ENCODE assay signal across 7 mouse cellular contexts in genomic region chr3:144203988-144204412, GRCm38 (mm10). TPM values are rescaled to one million over a fixed set of nuclear protein-coding genes. Genes with fewer than 3 reads are reported as not detected.
DNase-seq lines count a peak whose midpoint lies in the region; ATAC-seq and TF ChIP-seq lines count a peak whose summit lies in the region.

No protein-coding gene starts in this region.

- no peak for ATAC-seq in intestine, embryonic 14.5 days (replicated peaks; ENCODE audit: low FRiP score, low TSS enrichment, low read depth)
- no peak for ATAC-seq in neural tube, embryonic 13.5 days (ENCODE audit: low read depth)

- WGBS in embryonic facial prominence, embryonic 10.5 days, result 0% methylated on average over 5 of the region's 5 CpGs
- under 1% methylated on average over 5 of the region's 5 CpGs for WGBS in intestine, embryonic 14.5 days
- WGBS in neural tube, embryonic 13.5 days, result 1% methylated on average over 5 of the region's 5 CpGs

- H3K9ac ChIP-seq in intestine, embryonic 14.5 days (ENCODE audit: low read length), result peak overlapping the region; percentile 98
- peak overlapping the region; percentile 96 for H3K9ac ChIP-seq in neural tube, embryonic 13.5 days

- DNase-seq in testis, postnatal 14 days (ENCODE audit: low spot score), result no peak
- DNase-seq in embryonic facial prominence, embryonic 10.5 days (ENCODE audit: low spot score), result no peak
- peak; percentile 51 for DNase-seq in intestine, embryonic 14.5 days (ENCODE audit: low spot score)
- DNase-seq in thymus, postnatal 10 days (ENCODE audit: low spot score in 2 of 2), result no peak
- no peak for DNase-seq in kidney, adult 9 months

- no peaks in the 10 kb centered on the region for H3K36me3 ChIP-seq in testis, adult 2 months (ENCODE audit: control insufficient read depth, insufficient read depth, low read length)
- H3K36me3 ChIP-seq in embryonic facial prominence, embryonic 10.5 days (replicated peaks), result peaks cover 23% of the 10 kb centered on the region
- H3K36me3 ChIP-seq in intestine, embryonic 14.5 days (ENCODE audit: control insufficient read depth, insufficient read depth, low read length), result peaks cover 22% of the 10 kb centered on the region
- H3K36me3 ChIP-seq in neural tube, embryonic 13.5 days, result peaks cover 5% of the 10 kb centered on the region; the same call in 1 of the 2 replicates

- peak overlapping the region; percentile 94 for H3K4me2 ChIP-seq in intestine, embryonic 14.5 days (ENCODE audit: low read length)
- H3K4me2 ChIP-seq in neural tube, embryonic 13.5 days, result peak overlapping the region; percentile 86

- H3K4me1 ChIP-seq in testis, adult 2 months (ENCODE audit: control insufficient read depth, insufficient read depth, low read length), result peaks cover 7% of the 10 kb centered on the region
- peaks cover 44% of the 10 kb centered on the region for H3K4me1 ChIP-seq in embryonic facial prominence, embryonic 10.5 days
- peaks cover 21% of the 10 kb centered on the region for H3K4me1 ChIP-seq in intestine, embryonic 14.5 days (replicated peaks; ENCODE audit: control insufficient read depth, insufficient read depth, low read length)
- peaks cover 49% of the 10 kb centered on the region for H3K4me1 ChIP-seq in neural tube, embryonic 13.5 days (replicated peaks)

- TF ChIP-seq POLR2A in testis, adult 2 months (IDR thresholded peaks at IDR 0.05; ENCODE audit: control insufficient read depth, low read depth, low read length), result no peak

- H3K9me3 ChIP-seq in embryonic facial prominence, embryonic 10.5 days, result no peaks in the 10 kb centered on the region
- no peaks in the 10 kb centered on the region for H3K9me3 ChIP-seq in intestine, embryonic 14.5 days (ENCODE audit: control insufficient read depth, low read length)
- H3K9me3 ChIP-seq in neural tube, embryonic 13.5 days, result no peaks in the 10 kb centered on the region

- TF ChIP-seq CTCF in testis, adult 2 months (IDR thresholded peaks at IDR 0.05; ENCODE audit: control insufficient read depth, insufficient read depth, insufficient replicate concordance, low read depth, low read length), result no peak

- H3K27ac ChIP-seq in testis, adult 2 months (ENCODE audit: control insufficient read depth, insufficient read depth, low read depth, low read length), result no peak overlapping the region
- H3K27ac ChIP-seq in embryonic facial prominence, embryonic 10.5 days (replicated peaks), result peak overlapping the region; percentile 99
- H3K27ac ChIP-seq in intestine, embryonic 14.5 days (ENCODE audit: low read depth), result peak overlapping the region; percentile 96
- peak overlapping the region; percentile 99 for H3K27ac ChIP-seq in neural tube, embryonic 13.5 days (replicated peaks)

- peak overlapping the region; percentile 75 for H3K4me3 ChIP-seq in testis, adult 2 months (ENCODE audit: control insufficient read depth, low read depth, low read length)
- H3K4me3 ChIP-seq in embryonic facial prominence, embryonic 10.5 days, result peak overlapping the region; percentile 93
- H3K4me3 ChIP-seq in intestine, embryonic 14.5 days (ENCODE audit: low read depth, low read length), result peak overlapping the region; percentile 79
- H3K4me3 ChIP-seq in neural tube, embryonic 13.5 days, result peak overlapping the region; percentile 90

- peaks cover 4% of the 10 kb centered on the region for H3K27me3 ChIP-seq in testis, adult 2 months (ENCODE audit: control insufficient read depth, insufficient read depth, low read length)
- H3K27me3 ChIP-seq in embryonic facial prominence, embryonic 10.5 days (replicated peaks; ENCODE audit: low read depth, poor library complexity, severe bottlenecking), result no peaks in the 10 kb centered on the region
- no peaks in the 10 kb centered on the region for H3K27me3 ChIP-seq in intestine, embryonic 14.5 days (replicated peaks; ENCODE audit: control insufficient read depth, insufficient read depth, low read length)
- H3K27me3 ChIP-seq in neural tube, embryonic 13.5 days, result no peaks in the 10 kb centered on the region

RNA-seq across cellular contexts. Expression of gene Lmo4, which starts 1.0 kb away (rescaled TPM):
- 10.3 and 12.4 TPM in 2 replicates for polyA plus RNA-seq in testis, adult 2 months (2012; rRNA removed)
- polyA plus RNA-seq in embryonic facial prominence, embryonic 10.5 days (2016; fragmentation: Nextera tagmentation; extraction: Ambion mirVana), result 61.2 and 66.3 TPM in 2 replicates
- 73.4 and 80.0 TPM in 2 replicates for polyA plus RNA-seq in intestine, embryonic 14.5 days (2014; fragmentation: Nextera tagmentation; extraction: Ambion mirVana)
- 68.9 and 73.4 TPM in 2 replicates for polyA plus RNA-seq in neural tube, embryonic 13.5 days (2015; fragmentation: Nextera tagmentation; extraction: Ambion mirVana)
